Mouse (Mus musculus) embryo, embryonic 11 days (tissue): ENCODE data around the gene Gtpbp2.
A peak's percentile ranks its signal among the peaks of the same experiment; 100 is the strongest.

Source experiments
- DNase-seq: peaks from one replicate; pipeline ENCODE4 v3.0.0-alpha.2; 2015

Gtpbp2 gene

DNA sequence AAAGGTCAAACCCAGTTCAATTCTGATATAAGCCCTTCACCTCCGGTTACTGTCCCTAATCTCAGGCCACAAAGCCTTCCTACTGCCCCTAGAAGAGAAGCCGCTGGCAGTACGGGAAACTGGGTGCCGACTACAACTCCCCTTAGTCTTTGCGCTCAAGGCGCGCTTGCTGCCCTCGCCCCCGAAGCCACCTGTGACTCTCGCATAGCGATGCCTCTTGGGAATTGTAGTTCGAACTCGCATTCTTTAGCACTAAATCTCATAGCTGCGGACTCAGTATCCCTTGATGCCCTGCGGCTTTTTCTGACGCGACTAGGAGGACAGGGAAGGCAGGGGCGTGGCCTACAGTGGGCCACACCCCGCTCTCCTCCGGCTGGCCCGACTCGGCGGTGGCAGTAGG lies at the start of gene Gtpbp2:
Gtpbp2 (plus strand) TSS at position 347 of the 400 bp plus-strand sequence.
- peak; percentile 100 for DNase-seq

DNA sequence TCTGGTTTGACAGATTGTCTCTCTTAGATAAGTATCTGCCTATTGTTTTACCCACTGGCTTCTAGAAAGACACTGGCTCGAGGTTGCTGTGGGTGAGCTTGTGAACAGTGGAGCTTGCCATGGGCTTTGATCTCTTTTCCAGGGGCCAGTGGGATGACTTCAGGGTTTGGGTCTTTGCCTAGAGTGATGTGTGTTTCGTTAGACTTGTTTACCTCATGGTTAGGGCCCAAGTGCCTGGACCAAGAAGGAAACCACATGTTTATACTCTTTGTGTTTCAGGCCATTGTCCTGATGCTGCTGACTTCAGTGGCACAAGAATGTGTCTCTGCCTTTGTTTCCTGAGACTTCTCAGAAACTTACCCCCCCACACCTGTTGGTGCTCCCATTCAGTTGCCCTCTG lies 45.3 kb upstream of the Gtpbp2 start:
- DNase-seq = no peak

DNA sequence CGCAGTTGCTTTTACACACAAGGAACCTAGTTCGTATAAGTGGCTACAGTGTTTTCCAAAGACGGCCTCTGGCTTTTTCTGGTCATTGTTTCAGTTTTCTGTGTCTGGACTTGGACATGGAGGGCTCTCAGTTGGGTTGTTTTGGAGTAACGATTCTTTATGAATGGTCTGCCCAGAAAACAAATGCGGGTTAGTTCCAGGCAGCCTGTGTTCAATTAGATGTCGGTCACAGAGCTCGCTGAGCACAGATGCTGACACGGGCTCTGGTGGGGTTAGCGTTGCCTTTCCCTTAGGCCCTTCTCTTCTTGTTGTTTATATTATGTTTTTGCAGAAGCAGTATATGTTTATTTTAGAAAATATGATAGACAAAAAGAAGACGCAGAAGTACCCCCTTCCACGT lies 44.7 kb upstream of the Gtpbp2 start:
- peak; percentile 26 for DNase-seq

DNA sequence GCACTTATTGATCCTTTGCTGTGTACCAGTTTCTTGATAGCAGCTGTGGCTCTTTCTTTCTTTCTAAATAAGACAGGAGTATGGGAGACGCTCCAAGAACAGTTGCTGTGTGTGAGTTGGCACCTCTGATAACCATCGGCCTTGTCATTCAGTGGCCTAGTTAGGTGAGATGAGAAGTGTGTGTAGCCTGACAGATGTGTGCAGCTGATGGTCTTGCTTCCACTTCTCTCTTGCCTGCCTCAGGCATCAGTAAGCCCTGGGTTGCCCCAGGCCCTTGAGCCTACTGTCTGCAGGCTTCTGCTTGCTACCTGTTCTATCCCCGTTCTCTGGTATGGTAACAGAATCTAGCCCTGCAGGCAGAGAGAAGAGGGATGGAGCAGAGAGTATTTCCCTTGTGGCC lies 44.0 kb upstream of the Gtpbp2 start:
- DNase-seq = no peak

DNA sequence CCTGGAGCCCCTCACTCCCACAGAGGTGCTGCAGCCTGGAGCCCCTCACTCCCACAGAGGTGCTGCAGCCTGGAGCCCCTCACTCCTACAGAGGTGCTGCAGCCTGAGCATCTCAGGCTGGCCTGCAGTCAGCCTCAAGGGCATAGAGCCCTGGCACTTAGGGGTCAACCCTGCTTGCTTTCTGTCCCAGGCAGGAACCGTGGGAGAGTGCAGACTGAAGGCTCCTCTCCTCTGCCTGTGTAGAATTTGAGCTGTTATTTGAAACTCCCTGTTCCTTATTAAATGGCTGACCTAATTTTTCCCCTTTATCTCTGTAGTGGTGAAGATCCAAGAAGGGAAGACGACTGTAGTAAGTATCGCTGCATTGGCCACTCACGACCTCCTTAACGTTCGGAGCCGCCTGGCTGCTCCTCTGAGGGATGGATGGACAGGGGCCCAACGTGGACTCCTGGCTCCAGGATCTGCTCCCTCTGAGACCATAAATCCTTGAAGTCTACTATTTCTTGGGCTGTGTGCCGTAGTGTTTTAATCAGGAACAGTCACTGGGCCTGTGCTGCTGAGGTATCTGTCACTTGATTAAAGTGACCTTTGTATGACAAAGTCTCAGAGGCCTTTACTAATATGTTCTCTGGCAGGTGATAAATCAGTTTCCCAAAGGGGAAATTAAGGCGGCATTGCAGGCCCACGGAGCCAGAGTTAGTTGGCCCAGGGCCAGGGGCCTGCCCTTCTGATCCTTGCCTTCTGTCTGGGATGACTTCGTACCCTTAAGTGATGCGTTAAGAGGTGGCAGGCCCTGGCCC lies 43.0 kb upstream of the Gtpbp2 start:
- peak; percentile 19 for DNase-seq

DNA sequence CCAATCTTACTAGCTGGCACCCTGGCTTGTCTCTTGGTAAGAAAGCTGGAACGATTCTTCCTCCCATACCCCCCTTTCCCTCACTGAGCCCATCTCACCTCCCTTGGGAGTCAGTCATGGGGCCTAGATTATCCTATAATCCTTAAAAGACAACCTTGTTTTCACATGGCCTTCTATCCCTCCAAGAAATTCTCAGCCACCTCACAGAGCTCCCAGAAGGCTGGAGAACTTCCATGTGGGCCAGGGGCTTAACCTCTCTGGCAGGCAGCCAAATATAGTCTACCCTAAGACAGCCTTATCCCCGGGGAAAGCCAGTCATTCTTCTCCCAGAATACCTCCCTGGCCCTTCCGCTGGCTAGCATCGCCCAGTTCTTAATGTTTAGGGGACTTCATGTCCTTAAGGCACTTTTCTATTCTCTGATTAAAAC lies 42.4 kb upstream of the Gtpbp2 start:
- DNase-seq = no peak

DNA sequence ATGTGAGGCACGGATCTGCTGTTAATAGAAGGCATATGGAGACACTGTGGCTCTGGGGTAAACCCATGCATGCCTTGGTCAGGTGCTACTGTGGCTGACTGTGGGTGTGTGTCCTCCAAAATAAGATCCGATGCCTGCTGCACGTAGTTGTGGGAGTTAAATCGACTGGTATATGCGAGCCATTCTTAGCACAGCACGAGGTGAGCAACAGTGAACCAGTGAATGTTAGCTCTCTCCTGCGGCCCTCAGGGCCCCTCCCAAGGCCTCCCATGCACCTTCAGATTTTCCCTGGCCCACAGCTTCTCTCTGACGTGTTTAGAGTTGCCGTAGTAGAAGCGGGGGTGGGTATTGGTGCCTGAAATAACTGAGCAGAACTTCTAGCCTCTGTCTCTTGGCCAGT lies 41.2 kb upstream of the Gtpbp2 start:
- DNase-seq = no peak

DNA sequence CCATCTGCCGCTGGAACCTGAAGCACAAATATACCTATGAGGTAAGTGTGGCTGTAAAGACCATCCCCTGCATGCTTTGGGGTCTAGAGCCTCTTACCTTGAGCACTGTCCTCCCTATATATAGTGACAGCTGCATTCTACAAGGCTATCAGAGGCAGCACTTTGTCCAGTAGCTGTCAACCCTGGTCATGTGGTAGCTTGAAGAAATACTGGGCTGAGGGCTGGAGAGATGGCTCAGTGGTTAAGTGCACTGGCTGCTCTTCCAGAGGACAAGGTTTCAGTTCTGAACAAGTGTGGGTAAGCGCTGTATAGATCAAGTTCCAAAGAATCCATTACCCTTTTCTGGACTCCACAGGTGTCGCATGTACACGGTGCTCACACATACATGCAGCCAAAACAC lies 38.0 kb upstream of the Gtpbp2 start:
- DNase-seq = no peak

DNA sequence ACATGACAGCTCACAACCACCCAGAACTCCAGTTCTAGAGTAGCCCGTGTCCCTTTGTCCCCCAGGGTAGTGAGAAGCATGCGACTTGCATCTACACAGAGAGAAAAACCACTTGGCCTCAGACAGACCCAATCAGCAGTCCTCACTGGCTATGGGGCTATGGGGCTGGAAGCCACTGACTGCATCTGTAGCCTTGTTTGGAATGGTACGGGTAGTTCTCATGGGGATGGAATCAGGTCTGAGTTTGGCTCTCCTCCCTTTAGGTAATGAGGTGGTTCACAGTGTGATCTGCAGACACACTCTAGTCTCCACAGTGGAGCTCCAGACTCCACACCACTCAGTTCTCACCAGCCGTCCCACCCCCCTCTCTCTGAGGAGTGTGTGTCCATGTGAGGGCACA lies 37.5 kb upstream of the Gtpbp2 start:
- DNase-seq = no peak

DNA sequence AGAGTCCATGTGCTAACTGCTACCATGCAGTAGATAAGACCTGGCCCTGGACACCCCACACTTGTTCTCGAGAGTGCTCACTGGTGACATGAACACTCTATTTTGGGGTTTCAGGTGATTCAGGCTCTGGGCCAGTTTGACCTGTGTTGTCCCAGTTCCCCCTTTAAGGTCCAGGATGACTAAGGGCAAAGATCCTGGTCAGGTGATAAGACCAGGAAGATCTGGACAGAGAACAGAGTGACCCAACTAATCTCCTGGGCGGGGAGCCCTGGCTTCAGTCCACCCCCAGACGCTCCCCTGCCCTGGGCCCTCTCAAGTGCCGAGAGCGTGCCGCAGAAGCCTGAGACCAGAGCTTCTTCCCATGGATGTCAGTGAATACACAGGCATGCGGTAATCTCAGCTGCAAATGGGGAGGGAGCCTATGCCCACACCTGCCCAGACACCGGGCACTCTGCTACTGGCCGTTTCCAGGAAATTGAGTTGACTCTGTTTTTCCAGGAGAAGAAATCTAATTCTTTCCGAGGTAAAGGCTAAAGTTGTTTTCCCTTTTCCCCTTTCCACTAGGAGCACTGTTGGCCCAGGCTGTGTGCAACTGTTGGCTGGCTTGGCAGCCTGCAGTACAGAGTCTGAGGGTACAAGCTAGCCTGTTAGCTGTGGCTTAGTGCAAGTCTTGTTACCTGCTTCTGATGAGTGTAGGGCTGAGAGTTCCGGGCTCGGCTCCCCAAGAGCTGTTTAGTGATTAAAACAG lies 36.7 kb upstream of the Gtpbp2 start:
- DNase-seq = no peak

DNA sequence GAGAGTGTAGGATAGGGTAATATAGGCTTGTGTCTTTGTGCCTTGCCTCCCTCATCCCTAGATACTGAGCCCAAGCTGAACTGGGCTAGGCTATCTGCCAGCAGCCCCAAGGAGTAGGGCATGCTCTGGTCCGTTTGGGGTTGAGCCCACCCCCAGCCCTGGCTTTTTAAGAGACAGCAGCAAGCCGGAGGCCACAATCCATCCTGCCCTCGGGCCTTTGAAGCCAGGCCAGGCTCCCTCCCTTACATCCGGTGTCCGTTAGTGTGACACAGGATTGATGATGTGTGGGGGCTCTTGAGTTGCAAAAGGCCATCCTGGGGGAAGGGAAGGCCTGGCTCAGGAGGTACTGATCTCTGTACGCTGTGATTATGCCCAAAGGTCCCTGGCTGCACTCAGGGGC lies 34.2 kb upstream of the Gtpbp2 start:
- no peak for DNase-seq

DNA sequence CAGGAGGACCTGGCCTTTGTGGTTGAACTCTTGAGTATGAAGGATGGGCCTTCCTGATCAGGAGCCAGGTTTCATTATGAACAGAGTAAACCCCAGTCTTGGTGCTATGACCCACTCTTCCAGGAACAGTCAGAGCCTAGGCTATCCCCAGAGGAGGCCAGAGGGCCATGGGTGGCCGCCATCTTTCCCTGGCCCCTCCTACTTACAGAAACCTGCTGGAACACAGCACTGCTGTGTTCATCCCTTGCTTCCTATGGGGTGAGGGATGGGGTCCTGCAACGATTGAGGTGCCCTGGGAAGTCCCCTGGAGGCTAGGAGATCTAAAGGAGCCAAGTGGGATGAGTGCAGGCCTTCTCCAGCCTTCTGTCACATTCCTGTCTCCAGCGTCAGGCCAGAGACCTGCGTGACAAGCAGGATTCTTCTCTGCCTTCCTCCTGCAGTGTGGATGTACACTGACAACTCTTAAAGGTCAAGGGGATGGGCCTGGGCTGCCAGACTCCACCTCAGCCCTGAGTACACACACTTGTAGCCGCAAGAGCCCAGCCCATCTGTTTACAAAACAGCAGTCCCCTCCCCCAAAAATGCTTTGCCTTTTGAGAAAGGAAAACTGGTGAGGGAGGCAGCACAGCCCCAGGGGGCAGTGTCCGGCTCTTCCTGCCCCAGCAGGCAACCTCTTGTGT lies 32.9 kb upstream of the Gtpbp2 start:
- DNase-seq = no peak

DNA sequence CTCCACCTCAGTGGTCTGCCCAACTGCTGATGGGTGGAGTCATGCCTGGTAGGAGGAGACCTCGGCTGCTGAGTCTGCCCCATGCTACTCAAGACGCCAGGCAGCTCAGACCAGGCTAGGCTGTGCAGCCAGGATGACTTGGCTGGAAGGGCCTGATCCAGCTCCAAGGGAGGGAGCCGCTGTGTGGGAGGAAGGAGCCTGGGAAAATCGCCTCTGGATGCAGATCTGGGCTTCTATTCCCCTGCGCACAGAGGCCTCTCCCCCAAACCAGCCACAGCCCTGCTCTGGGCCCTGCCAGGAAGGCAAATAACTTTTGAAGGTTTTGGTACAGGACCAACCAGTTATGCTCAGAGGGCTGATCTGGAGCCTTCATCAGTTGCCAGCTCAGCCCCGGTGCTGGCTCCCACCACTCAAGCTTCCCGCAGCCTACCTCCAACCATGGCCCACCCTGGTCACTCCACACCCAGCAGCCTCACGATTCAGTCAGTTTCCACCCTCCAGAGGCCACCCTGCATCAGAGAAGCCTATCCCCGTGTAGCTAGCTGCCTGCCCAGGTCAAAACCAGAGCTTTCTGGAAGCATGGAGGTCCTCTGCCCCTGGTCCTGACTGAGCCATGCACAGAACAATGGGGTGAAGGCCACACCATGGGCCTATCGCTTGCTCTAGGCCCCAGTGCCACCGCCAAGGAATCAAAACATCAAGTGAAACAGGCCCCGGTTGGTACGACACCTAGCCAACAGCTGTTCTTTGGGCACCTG lies 30.9 kb upstream of the Gtpbp2 start:
- DNase-seq = no peak

DNA sequence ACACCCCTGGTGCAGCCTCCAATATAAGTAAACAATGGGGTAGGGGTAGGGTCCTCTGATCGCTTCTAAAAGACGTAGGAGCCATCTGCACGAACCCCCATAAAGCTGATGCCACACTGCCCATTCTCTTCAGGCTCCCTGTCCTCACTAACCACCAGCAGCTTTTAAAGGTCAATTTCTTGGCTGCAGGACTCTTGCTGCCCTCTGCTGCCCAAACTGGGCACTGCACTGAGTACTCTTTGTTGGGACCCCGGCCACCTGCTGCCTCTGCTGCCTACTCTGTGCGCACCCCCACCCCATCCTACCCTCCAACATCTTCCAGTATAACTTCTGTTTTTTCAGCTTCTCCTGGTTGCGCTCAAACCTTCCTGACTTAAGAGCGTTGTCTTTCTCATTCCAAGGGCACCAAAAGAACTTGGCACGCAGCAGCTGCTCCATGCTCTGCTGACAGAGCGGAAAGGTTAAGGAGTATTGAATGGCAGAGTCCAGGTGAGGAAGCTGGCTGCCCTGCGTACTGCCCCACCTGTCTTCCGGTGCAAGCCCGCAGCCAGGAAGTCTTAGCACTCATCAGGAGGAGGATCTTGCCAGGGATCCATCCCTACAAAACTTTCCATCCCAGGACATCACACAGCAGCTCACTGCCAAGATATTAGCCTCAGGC lies 28.6 kb upstream of the Gtpbp2 start:
- peak; percentile 80 for DNase-seq

DNA sequence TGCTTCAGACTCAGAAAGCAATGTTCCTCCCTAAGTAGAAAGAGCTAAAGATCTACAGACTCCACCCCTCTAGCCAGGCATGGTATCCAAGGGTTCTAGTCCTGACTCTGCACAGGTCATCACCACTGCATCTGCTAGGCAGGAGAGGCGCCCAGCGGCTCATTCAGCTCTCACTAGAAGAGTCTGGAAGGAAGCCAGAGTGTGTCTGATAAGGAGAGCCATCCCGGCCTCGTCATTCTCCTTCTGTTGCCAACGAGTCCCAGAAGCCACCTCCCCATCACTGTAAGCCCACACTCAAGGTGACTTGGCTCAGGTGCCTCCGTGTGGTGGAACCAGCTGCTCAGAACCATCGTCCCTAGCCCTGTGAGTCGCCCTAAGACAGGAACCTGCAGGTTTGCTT lies 28.0 kb upstream of the Gtpbp2 start:
- no peak for DNase-seq

DNA sequence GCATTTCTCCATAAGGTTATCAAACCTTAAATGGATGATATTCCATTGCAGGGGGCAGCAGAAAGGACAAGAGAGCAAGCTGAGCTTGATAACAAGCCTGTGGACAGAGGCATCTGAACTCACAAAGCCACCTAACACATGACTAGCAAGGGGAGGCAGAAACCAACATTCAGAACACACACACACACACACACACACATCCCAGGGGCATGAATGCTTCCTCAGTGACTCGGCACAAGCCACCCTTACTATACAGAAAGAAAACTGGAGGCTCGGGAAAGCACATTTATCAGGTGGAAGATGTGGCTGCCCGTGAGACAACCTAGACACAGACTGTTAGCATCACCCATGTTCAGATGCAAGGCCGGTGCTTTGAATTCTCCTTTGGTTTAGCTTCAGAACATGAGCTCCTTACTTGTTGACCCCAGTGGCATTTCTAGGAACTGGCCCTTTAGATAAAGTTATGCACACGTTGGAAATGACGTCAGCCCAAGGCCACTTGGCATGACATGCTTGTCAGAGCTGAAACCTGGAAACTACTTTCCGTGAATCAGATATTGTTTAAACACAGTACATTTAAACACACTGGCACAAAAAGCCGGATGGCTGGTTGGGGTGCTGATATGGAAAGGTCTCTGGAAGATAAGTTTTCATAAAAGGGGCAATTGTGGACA lies 22.1 kb upstream of the Gtpbp2 start:
- no peak for DNase-seq

DNA sequence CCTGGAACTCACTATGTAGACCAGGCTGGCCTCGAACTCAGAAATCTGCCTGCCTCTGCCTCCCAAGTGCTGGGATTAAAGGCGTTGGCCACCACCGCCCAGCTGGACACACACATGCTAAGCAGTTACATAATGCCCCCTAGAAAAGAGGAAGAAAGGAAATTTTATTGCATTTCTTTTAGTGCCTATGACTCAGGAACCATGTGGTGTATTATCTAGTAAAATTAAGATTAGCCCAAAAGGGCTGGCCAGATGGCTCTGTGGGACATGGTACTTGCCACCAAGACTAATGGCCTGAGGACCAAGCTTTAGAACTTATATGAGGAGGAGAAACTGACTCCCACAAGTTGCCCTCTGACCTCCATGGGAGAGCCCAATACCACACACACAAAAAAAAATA lies 21.0 kb upstream of the Gtpbp2 start:
- DNase-seq = no peak

DNA sequence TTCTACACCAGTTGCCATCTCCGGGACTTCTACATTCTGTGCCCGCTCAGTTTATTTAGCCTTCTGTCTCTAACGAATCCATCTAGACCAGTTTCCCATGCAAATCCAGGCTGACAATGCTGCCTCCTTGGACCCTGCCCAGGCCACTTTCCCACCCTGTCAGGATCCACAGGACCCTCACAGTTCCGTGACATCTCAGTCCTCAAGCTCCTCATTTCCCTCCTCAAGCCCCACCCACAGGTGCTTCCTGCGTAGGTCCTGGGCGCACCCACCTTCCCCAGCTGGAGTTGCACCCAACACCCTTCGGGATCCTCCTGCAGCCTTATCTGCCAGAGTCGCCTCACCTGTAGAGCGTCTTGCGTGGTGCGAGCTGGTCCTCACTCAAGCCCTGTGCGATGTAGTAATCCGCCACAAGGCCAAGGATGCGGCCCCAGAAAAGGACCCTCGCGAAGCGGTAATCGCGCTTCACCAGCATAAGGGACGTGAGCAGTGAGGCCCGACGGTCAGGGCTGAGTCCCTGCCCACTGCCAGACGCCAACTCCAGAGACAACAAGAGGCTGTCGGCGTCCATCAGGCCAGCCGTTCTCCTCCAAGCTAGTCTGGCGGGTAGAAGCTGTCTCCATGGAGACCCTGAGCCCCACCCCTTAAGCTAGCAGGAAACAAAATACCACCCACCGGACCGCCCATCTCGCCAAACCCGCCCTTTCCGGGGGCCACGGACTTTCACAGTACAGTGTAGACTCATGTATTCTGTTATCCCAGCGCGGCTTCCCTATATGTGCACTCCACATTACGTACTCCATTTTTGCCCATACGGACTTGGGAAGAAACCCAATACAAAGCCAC lies 17.0 kb upstream of the Gtpbp2 start, which contains the start of gene Rsph9:
Rsph9 (minus strand) TSS at position 639 of the 846 bp plus-strand sequence.
- DNase-seq = peak; percentile 90

DNA sequence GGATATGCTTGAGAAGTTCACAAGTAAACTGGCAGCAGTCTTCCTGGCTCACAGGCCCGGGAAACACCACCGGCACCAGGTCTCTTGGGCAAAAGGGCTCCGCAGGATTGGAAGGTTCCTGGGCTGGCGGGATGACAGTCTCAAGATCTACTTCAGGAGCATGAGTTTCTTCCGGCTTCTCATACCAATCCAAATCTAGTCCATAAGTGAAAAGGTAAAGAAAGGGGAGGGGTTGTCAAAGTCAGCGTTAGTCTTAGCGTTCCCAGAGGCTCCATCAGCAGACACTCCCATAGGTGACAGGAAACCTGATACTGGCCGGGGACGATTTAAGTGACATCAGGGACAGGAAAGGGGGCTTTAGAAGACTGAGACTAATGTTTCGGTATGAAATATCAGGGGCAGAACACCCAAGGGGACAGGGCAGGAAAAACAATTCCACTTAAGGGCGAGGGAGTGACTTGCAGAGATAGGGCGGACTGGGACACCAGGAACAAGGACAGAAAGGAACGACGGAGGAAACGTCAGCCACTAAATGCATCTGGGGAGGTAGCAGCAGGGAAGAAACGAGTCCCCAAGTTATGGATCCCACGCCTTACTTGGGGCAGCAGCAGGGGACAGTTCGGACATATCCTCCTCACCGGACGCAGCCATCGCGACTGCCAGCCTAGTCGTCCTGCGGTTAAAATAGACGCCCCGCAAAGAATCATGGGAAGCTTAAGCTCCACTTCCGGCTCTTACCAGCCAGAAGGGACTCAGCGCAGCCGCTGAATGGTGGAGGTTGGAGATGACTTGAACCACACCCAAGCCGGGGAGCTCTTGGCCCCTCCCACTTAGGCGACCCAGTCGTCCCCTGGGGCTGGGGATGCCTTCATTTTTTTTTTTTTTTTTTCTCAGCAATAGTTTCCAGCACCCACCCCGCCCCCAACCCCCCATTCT lies 7.7 kb upstream of the Gtpbp2 start, which contains the start of gene Mad2l1bp:
Mad2l1bp (minus strand) TSS at position 707 of the 936 bp plus-strand sequence.
- peak; percentile 96 for DNase-seq

DNA sequence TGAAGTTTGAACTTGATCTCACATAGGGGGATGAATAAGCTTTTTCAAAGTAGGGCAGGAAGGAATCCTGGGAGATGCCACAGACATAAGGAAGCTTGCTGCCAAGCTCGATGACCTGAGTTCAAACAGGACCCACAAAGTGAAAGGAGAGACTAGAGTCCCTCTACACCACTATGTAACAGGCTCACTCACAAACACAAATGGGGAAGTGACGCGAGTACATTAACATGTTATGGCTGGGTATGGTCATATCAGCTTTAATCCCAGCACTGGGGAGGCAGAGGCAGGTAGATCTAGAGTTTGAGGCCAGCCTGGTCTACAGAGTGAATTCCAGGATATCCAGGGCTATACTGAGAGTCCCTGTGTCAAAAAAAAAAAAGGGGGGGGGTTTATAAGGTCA lies 6.5 kb upstream of the Gtpbp2 start:
- DNase-seq = no peak
